Mouse (Mus musculus) left cerebral cortex, postnatal 25 days (tissue): ENCODE results near the gene Prune1. TPM values are rescaled to one million over a fixed set of nuclear protein-coding genes. Genes with fewer than 3 reads are reported as not detected.
"Not testable (repeated sequence)": the region's sequence is repeated elsewhere in the genome, so short reads cannot be mapped to it uniquely, and the experiment has no call there.

Source experiments
- DNase-seq, 2 experiments: peaks; one replicate each; pipeline ENCODE4 v3.0.0; 2022; ENCODE audit warnings: low spot score in 2 of 2, mixed read lengths in 1 of 2
- intact Hi-C: fragments of 180-260 bp; cut with DNase I; formaldehyde crosslinking; loops from one replicate; pipeline ENCODE4 v1.15.1; 2025
- total RNA-seq, 2 experiments: library from RNA; stranded (reverse); gene quantifications; 2 replicates each; pipeline ENCODE4 v1.2.3; 2021

Gene Prune1
- total RNA-seq, 2 experiments from 2014 or later = 22.6 to 24.8 TPM

GRCm38 (mm10) chr3:95228894-95229780, 52.7 kb downstream of the Prune1 start:
- peak; percentile 67 to 87 for DNase-seq
- intact Hi-C loops = loop anchor here (5.0 kb wide), 1 partner anchor 53 kb away; the partner anchor contains the start of genes Mindy1 and Prune1

DNA sequence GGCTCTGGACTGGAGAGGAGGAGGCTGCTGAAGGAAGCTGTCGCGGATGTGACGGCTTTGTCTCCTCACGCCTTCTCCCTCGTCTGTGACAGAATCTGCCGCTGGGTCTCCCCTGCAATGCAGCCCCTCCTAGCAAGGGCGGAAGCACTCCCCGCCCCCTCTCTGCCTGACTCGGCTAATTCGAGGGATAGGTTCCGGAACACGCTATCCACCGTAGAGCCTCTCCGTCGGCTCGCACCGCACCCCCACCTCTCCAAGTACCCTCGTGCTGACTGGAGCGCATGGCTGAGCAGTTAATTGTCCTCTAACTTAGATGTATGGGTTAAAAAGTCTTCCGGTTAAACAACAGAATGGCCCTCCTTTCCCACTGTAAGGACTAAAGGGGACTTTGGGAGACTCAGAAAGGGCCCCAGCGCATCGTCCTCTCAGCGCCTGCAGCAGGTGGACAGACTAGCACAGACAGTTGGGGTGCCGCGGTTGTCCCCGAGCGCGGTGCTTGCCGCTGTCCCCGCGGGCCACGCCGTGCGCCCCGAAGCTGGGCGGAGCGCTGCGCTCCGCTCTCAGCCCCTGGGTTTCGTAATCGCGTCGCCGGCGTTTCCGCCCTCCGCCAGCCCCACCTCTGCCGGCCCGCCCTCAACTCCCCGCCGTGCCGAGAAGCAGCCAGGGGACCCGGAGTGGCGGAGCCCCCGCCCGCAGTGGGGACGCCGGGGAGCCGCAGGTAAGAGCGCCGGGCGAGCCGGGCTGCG, 53.6 kb downstream of the Prune1 start, which contains the start of gene Cdc42se1:
TSS of gene Cdc42se1 (plus strand) at position 585 of the 746 bp plus-strand sequence.
- peak; percentile 88 to 96 for DNase-seq
- intact Hi-C loops = loop anchor here (5.0 kb wide), 1 partner anchor 54 kb away; the partner anchor contains the start of genes Mindy1 and Prune1

GRCm38 (mm10) chr3:95227214-95227613, 54.7 kb downstream of the Prune1 start:
- DNase-seq = no peak
- intact Hi-C loops = loop anchor here (1.0 to 5.0 kb wide), 2 partner anchors 10 to 55 kb away; partner anchors contain the start of genes Gabpb2, Mindy1 and Prune1

- intact Hi-C loops = no loop called here
- no peak for DNase-seq
Measured at GRCm38 (mm10) chr3:95224295-95224694, 57.6 kb downstream of the Prune1 start.

- DNase-seq = no peak
- intact Hi-C loops = no loop called here
Measured at GRCm38 (mm10) chr3:95223041-95223440, 58.8 kb downstream of the Prune1 start.

DNA sequence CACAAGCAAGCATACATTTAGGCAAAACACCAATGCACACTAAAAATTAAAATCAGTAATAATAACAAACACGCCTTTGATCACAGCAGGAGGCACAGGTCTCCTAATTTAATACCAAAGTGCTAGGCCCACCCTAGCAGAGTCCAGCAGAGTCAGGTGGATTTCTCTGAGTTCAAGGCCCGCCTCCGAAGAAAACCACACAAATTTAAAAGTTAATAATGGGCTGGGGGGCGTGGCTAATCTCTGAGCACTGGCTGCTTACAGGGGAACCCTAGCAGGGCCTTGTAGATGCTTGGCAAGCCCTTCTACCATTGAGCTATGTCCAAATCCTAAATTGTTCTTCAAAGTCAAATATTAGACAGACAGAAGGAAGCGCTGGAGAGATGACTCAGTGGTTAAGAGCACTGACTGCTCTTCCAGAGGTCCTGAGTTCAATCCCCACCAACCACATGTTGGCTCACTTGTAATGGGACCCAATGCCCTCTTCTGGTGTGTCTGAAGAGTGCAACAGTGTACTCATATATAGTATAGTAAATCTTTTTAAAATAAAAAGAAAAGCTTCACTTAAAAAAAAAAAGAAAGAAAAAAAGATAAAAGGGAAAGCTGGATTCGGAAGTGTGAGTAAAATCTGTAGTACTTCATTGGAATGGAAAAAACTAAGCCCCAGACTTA, 63.3 kb downstream of the Prune1 start:
- DNase-seq = no peak
- intact Hi-C loops = loop anchor here (5.0 to 10.0 kb wide), 2 partner anchors 46 to 76 kb away; partner anchors contain the start of gene Tnfaip8l2

- intact Hi-C loops = loop anchor here (1.0 to 10.0 kb wide), 3 partner anchors 10 to 75 kb away; partner anchors contain the start of gene Tnfaip8l2
- peak; percentile 88 to 90 for DNase-seq
Measured at GRCm38 (mm10) chr3:95217255-95218134, 64.4 kb downstream of the Prune1 start, which contains the start of gene Gabpb2. Gabpb2 (minus strand) TSS chr3:95217916.

DNA sequence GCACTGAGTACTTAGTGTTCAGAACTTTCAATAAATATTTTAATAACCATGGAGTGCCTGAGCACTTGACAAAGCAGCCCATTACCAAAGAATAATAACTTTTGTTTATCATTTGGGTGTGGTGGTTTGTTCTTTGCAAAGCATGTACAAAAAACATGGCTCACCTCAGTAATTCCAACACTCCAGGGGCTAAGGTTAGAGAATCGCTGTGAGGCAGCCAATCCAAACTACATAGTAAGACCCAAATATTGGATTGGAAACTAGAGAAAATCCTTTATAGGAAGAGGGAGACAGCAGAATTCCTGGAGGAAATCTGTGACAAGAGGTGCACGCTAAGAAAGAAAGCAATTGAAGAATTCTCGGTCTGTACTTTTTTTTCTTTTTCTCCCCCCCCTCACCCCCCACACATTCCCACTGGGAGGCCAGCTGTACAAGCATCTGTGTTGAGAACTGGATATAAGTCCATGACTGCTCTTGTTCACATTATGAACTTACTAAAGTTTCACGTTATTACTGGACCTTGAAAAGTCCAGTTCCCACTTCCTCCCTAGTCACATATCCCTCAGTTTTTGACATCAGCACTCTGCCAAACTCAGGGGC, 65.1 kb downstream of the Prune1 start:
- DNase-seq = no peak
- intact Hi-C loops = loop anchor here (1.0 to 10.0 kb wide), 3 partner anchors 11 to 74 kb away; partner anchors contain the start of gene Tnfaip8l2

- intact Hi-C loops = loop anchor here (10.0 kb wide), 1 partner anchor 51 kb away; no protein-coding TSS in a partner anchor
- DNase-seq = no peak
Measured at GRCm38 (mm10) chr3:95213609-95213975, 68.3 kb downstream of the Prune1 start.

DNA sequence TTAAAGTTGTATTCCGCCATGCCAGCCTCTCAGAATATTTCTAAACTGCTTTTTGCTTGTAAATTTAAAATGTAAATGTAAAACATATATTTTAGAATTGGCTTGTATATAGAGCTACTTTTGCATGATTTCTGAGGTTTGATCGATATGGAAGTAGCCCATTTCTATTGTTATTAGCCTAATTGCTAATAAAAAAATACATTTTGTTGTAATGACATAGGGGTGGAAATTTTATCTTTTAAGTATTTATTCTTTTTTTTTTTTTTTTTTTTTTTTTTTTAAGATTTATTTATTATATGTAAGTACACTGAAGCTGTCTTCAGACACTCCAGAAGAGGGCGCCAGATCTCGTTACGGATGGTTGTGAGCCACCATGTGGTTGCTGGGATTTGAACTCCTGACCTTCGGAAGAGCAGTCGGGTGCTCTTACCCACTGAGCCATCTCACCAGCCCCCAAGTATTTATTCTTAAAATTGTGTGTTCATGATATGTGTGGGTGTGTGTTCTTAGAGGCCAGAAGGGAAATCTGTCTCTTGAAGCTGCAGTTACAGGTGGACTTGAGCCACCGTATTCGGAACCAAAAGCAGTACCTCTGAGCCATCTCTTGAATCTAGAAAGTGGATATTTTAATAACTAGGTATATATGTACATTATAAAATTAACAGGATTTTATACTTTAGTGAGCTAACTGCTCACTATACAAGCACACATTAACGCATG, 68.8 kb downstream of the Prune1 start:
- intact Hi-C loops = loop anchor here (10.0 kb wide), 1 partner anchor 52 kb away; no protein-coding TSS in a partner anchor
- DNase-seq = not testable (repeated sequence)

DNA sequence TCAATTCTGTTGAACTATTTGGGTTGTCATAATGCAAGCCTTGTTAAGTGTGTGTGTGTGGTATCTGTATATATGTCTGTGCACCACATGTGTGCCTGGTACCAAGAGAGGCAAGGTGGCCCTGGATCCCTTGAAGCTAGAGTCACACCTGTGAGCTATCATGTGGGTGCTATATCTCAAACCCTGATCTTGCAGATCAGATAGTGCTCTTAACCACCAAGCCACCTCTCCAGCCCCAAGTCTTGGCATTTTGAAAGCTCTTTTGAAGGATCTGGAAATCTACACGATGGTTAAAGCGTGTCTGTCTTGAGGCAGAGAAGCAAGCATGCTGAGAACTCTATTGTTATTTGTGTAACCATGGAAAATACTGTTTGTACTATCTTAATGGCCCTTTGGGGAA, 71.3 kb downstream of the Prune1 start:
- intact Hi-C loops = loop anchor here (10.0 kb wide), 1 partner anchor 54 kb away; no protein-coding TSS in a partner anchor
- no peak for DNase-seq

- no peak for DNase-seq
- intact Hi-C loops = no loop called here
Measured at GRCm38 (mm10) chr3:95208286-95208685, 73.6 kb downstream of the Prune1 start.

DNA sequence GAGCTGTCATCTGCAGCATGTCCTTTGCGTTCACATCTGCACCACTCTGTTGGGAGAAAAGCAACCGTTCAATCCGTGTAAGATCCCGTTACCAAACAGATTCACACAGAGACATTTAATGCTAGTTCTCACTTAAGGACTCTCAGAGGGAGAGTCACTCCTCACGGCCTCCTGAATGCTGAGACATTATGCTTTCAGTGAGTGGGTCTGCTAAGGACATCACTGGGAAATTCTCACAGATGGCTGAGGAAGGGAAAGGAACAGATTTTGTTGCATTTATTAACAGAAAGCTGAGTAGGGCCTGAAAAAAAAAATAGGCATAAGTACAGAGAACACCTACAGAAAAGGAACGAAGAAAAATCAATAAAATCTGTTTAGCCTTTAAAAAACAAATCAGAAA, 78.0 kb downstream of the Prune1 start:
- DNase-seq = peak in 1 of 2 experiments; percentile 84
- intact Hi-C loops = no loop called here
